Mouse (Mus musculus): ENCODE measurements around the gene Ankmy1.

GRCm38 (mm10) chr1:92943219-92943989, 40.7 kb upstream of the Ankmy1 start:
- TF ChIP-seq POLR2A (IDR thresholded peaks at IDR 0.05; ENCODE audit: borderline replicate concordance, extremely low read depth, insufficient read depth, insufficient read length, poor library complexity, severe bottlenecking) = no peak
- TF ChIP-seq CTCF (IDR thresholded peaks at IDR 0.05; ENCODE audit: borderline replicate concordance, extremely low read depth, insufficient read depth, insufficient read length) = no peak

All from brain, embryonic 14.5 days (tissue).